Mouse (Mus musculus): ENCODE data around the gene Slc2a13.
A peak's percentile ranks its signal among the peaks of the same experiment; 100 is the strongest.

Gene Slc2a13

DNA sequence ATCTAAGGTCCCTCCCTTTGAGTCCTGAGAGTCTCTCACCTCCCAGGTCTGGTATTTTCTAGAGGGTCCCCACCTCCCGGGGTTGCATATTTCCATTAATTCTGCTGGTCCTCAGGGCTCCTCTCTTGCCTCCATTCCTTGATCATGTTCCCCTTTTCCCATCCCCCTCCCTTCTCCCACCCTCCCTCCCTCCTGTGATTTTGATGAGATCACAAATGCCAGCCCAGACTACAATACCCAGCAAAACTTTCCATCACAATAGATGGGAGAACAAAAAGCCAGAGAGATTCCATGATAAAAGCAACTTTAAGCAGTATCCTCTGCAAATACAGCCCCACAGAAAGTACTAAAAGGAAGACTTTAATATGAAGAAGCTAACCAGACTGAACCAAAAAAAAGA is 309.1 kb downstream of the Slc2a13 start:
- H3K4me1 ChIP-seq (replicated peaks; ENCODE audit: low read depth, low read length): peaks cover 16% of the 10 kb centered on the region
- H3K9me3 ChIP-seq (ENCODE audit: low read length): no peaks in the 10 kb centered on the region; the same call in 1 of the 2 replicates
- H3K27me3 ChIP-seq (ENCODE audit: insufficient read depth, low read length): no peaks in the 10 kb centered on the region
- TF ChIP-seq NANOG (IDR thresholded peaks at IDR 0.05; ENCODE audit: borderline replicate concordance, low read length) (no peak), CTCF (conservative IDR thresholded peaks at IDR 0.05; ENCODE audit: low read length) (no peak), POU5F1 (IDR thresholded peaks at IDR 0.05; ENCODE audit: borderline replicate concordance, low read length) (no peak)
- H3K36me3 ChIP-seq (ENCODE audit: insufficient read depth, low read length): no peaks in the 10 kb centered on the region
- no peak overlapping the region for H3K4me3 ChIP-seq (replicated peaks; ENCODE audit: low read length)

DNA sequence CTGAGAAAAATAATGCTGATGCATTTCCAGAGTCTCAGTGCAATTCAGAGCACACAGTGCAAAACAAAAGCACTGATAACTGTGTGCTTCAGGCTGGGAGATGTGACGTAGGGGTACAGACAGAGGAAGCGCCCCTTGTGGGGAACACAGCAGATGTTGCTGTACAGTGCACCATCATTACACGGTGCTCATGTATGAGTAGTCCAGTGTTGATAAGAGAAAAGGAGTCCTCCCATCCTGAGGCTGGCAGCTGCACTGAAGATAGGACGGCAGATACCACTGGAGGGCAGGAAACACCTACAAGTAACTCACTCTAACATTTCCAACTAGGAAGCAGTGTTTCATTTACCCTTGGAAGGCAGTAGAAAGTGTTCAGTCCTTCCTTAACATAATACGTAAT is 312.5 kb downstream of the Slc2a13 start:
- no peak overlapping the region for H3K4me3 ChIP-seq (replicated peaks; ENCODE audit: low read length)
- H3K4me1 ChIP-seq (replicated peaks; ENCODE audit: low read depth, low read length): peaks cover 24% of the 10 kb centered on the region
- TF ChIP-seq NANOG (IDR thresholded peaks at IDR 0.05; ENCODE audit: borderline replicate concordance, low read length) (no peak), CTCF (conservative IDR thresholded peaks at IDR 0.05; ENCODE audit: low read length) (no peak), POU5F1 (IDR thresholded peaks at IDR 0.05; ENCODE audit: borderline replicate concordance, low read length) (no peak)
- no peaks in the 10 kb centered on the region; the same call in 1 of the 2 replicates for H3K9me3 ChIP-seq (ENCODE audit: low read length)
- H3K36me3 ChIP-seq (ENCODE audit: insufficient read depth, low read length): no peaks in the 10 kb centered on the region
- 0 out of 2 replicates have a peak, but pooled peaks cover 4% of the 10 kb centered on the region for H3K27me3 ChIP-seq (ENCODE audit: insufficient read depth, low read length)

DNA sequence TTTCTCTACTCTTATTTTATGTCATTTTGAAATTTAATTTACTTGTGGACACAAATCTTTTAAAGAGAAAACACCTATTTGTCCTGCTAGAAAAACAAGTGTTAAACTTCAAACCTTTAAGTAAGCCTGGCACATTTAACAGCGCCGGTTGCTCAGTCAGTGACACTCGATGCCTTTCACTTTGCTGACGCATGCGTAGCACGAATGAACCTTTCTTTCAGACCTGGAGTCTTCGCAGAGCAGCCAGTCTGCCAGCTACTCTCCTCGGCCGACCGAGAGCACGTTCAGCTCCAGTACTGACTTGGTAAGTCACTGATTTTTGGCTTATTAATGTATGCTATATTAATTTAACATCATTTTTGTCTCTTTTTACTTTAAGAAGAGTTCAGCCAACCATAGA is 315.9 kb downstream of the Slc2a13 start:
- TF ChIP-seq CTCF (conservative IDR thresholded peaks at IDR 0.05; ENCODE audit: low read length) (no peak), NANOG (IDR thresholded peaks at IDR 0.05; ENCODE audit: borderline replicate concordance, low read length) (no peak), POU5F1 (IDR thresholded peaks at IDR 0.05; ENCODE audit: borderline replicate concordance, low read length) (no peak)
- H3K9me3 ChIP-seq (ENCODE audit: low read length): no peaks in the 10 kb centered on the region

DNA sequence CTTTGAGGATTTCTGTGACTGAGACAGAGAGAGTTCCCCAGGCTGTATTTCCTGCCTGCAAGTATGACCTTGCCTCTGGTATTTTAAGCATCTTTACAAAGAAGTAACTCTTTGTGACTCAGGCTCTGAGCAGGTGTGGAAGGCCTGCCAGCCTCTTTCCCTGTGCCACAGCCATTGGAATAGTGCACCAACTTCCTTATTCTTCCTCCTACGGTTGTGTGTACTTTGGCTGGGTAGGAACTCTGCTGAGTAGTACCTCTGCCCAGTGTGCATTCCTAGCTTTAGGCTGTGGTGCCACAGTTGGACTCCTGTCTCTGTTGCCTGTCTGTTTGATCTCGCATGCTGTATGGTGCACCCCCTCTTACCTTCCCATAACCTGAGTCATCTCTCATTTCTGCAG is 317.8 kb downstream of the Slc2a13 start:
- H3K4me1 ChIP-seq (replicated peaks; ENCODE audit: low read depth, low read length): peaks cover 11% of the 10 kb centered on the region; the same call in 1 of the 2 replicates
- H3K4me3 ChIP-seq (replicated peaks; ENCODE audit: low read length): no peak overlapping the region
- H3K27me3 ChIP-seq (ENCODE audit: insufficient read depth, low read length): 0 out of 2 replicates have a peak, but pooled peaks cover 4% of the 10 kb centered on the region
- H3K36me3 ChIP-seq (ENCODE audit: insufficient read depth, low read length): no peaks in the 10 kb centered on the region
- H3K9me3 ChIP-seq (ENCODE audit: low read length): no peaks in the 10 kb centered on the region
- TF ChIP-seq NANOG (IDR thresholded peaks at IDR 0.05; ENCODE audit: borderline replicate concordance, low read length): no peak
- TF ChIP-seq POU5F1 (IDR thresholded peaks at IDR 0.05; ENCODE audit: borderline replicate concordance, low read length): no peak
- no peak for TF ChIP-seq CTCF (conservative IDR thresholded peaks at IDR 0.05; ENCODE audit: low read length)

More for the DNA sequence above, 315.9 kb downstream of the Slc2a13 start:
- H3K27me3 ChIP-seq (ENCODE audit: insufficient read depth, low read length): 0 out of 2 replicates have a peak, but pooled peaks cover 4% of the 10 kb centered on the region
- peaks cover 15% of the 10 kb centered on the region for H3K4me1 ChIP-seq (replicated peaks; ENCODE audit: low read depth, low read length)
- no peaks in the 10 kb centered on the region for H3K36me3 ChIP-seq (ENCODE audit: insufficient read depth, low read length)
- no peak overlapping the region for H3K4me3 ChIP-seq (replicated peaks; ENCODE audit: low read length)

DNA sequence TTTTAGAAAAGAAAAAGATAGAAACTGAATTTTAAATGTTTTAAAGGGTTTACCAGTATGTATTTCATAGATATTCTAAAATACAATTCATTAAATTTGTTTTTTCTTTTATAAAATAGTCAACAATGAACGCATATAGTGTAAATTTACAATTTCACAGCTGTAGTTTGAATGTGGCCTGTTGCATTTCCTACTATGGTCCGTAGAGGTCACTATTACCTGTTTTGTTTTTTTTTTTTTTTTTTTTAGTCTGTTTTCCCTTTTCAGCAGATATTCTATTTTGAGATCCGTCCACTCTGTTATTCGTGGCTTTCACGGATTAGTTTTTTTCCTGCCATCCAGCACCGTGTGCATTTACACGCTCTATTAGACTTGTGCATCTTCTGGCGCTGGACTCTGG is 320.1 kb downstream of the Slc2a13 start:
- H3K27me3 ChIP-seq (ENCODE audit: insufficient read depth, low read length): 0 out of 2 replicates have a peak, but pooled peaks cover 4% of the 10 kb centered on the region

DNA sequence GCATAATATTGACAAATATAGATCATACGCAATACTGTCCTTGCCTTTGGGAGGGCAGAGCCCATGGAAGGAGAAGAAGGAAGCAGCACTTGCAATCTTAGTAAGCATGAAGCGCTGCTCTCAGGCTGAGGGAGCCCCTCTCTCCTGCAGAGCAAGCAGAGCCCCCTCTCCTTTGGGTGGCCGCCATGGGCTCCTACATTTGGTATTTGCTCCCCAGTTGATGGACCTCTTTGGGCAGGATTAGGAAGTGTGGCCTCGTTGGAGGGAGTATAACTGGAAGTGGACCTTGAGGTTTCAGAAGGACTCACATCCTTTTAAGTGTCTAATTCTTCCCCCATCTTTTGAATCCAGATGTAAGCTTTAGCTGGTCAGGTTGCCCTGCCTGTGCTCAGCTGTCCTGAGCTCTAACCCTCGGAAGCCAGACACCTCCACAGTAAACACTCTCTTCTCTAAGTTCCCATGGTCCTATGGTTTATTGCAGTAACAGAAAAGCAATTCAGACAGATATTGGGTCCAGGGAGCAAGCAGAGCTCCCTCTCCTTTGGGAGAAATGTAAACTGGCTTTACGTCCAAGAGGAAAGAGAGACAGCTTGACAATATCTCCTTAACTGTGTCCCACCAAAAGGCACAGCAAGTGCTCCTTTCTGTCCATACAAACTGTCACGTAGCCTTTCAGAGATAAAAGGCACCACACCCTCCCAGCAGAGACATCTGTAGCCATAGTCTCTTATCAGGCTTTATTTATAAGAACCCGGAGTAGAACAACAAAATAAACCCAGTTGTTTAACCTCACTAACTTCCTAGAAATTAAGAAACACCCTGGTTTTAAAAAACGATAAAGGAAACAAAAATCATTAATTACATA is 321.3 kb downstream of the Slc2a13 start:
- H3K4me1 ChIP-seq (replicated peaks; ENCODE audit: low read depth, low read length): peaks cover 11% of the 10 kb centered on the region; the same call in 1 of the 2 replicates
- no peak for TF ChIP-seq NANOG (IDR thresholded peaks at IDR 0.05; ENCODE audit: borderline replicate concordance, low read length)
- TF ChIP-seq CTCF (conservative IDR thresholded peaks at IDR 0.05; ENCODE audit: low read length): no peak
- no peak for TF ChIP-seq POU5F1 (IDR thresholded peaks at IDR 0.05; ENCODE audit: borderline replicate concordance, low read length)
- H3K4me3 ChIP-seq (replicated peaks; ENCODE audit: low read length): no peak overlapping the region
- no peaks in the 10 kb centered on the region for H3K9me3 ChIP-seq (ENCODE audit: low read length)
- H3K36me3 ChIP-seq (ENCODE audit: insufficient read depth, low read length): no peaks in the 10 kb centered on the region
- 0 out of 2 replicates have a peak, but pooled peaks cover 3% of the 10 kb centered on the region for H3K27me3 ChIP-seq (ENCODE audit: insufficient read depth, low read length)

More for the DNA sequence above, 320.1 kb downstream of the Slc2a13 start:
- no peak overlapping the region for H3K4me3 ChIP-seq (replicated peaks; ENCODE audit: low read length)
- no peak for TF ChIP-seq NANOG (IDR thresholded peaks at IDR 0.05; ENCODE audit: borderline replicate concordance, low read length)
- peak; percentile 96 for TF ChIP-seq CTCF (conservative IDR thresholded peaks at IDR 0.05; ENCODE audit: low read length)
- no peaks in the 10 kb centered on the region for H3K36me3 ChIP-seq (ENCODE audit: insufficient read depth, low read length)
- H3K4me1 ChIP-seq (replicated peaks; ENCODE audit: low read depth, low read length): peaks cover 11% of the 10 kb centered on the region; the same call in 1 of the 2 replicates
- no peaks in the 10 kb centered on the region for H3K9me3 ChIP-seq (ENCODE audit: low read length)

DNA sequence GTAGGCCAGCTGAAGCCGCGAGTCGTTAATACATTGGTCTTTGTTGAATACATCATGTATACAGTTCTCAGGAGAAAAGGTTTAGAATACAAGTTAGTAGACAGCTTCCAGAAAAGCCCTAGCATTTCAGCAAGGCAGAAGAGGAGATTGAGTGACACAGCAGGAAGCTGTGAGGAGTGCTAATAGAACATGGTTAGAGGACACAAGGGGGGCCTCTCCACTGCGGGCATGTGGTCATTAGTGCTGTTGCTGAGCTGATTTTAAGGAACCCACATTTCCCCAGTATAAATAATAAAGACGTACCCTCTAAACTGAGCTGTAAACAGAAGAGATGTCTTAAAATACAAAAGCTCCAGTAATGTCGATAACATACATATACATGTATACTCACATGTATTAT is 322.2 kb downstream of the Slc2a13 start:
- peaks cover 5% of the 10 kb centered on the region; the same call in 1 of the 2 replicates for H3K4me1 ChIP-seq (replicated peaks; ENCODE audit: low read depth, low read length)
- no peaks in the 10 kb centered on the region for H3K27me3 ChIP-seq (ENCODE audit: insufficient read depth, low read length)
- H3K9me3 ChIP-seq (ENCODE audit: low read length): no peaks in the 10 kb centered on the region
- TF ChIP-seq CTCF (conservative IDR thresholded peaks at IDR 0.05; ENCODE audit: low read length) (no peak), POU5F1 (IDR thresholded peaks at IDR 0.05; ENCODE audit: borderline replicate concordance, low read length) (no peak), NANOG (IDR thresholded peaks at IDR 0.05; ENCODE audit: borderline replicate concordance, low read length) (no peak)
- no peak overlapping the region for H3K4me3 ChIP-seq (replicated peaks; ENCODE audit: low read length)
- H3K36me3 ChIP-seq (ENCODE audit: insufficient read depth, low read length): no peaks in the 10 kb centered on the region

DNA sequence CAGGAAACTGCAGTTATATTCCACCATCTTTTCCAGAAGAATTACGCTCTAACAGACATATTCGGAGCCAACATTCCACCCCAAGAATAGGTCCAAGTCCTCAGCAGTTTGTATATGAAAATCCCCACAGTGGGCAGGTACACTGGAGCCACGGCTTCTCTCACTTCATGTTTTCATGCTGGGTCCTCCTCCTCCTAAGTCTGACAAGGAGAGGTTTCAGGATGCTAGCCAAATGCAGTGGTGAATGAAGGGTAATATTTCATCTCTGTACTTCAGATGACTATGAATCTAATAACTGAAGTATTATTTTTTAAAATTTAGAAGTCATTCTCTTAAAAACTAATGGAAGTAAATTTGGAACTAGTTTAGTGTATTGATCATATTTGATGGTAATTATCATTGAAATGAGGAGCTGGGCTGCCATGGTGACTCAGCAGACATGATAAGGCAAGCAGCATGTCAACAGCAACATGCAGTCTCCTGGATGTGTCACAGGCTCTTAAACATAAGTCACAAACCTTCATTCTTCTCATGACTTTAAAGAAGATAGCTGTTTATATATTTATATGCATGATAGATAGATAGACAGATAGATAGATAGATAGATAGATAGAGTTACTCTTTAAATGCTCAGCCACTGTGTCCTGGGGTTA is 332.3 kb downstream of the Slc2a13 start:
- Histone ChIP-seq H3K4me3 (replicated peaks; ENCODE audit: low read length) (no peak overlapping the region), H3K4me1 (replicated peaks; ENCODE audit: low read depth, low read length) (no peaks in the 10 kb centered on the region), H3K27me3 (ENCODE audit: insufficient read depth, low read length) (no peaks in the 10 kb centered on the region), H3K9me3 (ENCODE audit: low read length) (no peaks in the 10 kb centered on the region), H3K36me3 (ENCODE audit: insufficient read depth, low read length) (no peaks in the 10 kb centered on the region)
- no peak for TF ChIP-seq NANOG (IDR thresholded peaks at IDR 0.05; ENCODE audit: borderline replicate concordance, low read length)
- TF ChIP-seq POU5F1 (IDR thresholded peaks at IDR 0.05; ENCODE audit: borderline replicate concordance, low read length): no peak
- TF ChIP-seq CTCF (conservative IDR thresholded peaks at IDR 0.05; ENCODE audit: low read length): no peak
